Mouse (Mus musculus): ENCODE data around the gene Mtch1.

DNA sequence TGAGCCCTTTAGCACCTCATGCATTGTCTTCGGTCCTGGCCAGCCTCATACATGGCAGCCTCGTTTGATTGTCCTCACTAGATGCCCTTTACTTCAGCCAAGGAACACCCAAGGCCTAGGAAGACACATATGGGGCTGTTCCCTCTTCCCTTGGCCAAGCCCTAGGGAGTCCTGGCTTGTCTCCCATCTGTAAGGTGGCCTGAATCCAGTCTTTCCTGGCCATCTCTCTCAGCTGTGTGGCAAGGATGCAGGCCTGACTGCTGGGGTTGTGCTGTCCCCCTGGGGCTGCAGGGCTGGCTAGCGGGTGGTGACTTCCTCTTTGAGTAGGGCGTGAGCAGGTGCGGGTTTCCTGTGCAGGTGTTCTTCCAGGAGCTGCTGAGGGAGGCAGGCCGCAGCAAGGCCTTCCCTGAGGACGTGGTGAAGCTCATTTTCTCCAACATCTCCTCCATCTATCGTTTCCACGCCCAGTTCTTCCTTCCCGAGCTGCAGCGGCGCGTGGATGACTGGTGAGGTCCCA lies 17.4 kb upstream of the Mtch1 start:
- TF ChIP-seq CTCF (IDR thresholded peaks at IDR 0.05; ENCODE audit: borderline replicate concordance, insufficient read depth, low read depth, low read length) = no peak
- TF ChIP-seq POLR2A (IDR thresholded peaks at IDR 0.05; ENCODE audit: borderline replicate concordance, insufficient read depth, low read length) = no peak

All from cerebellum, adult 2 months (tissue).